Mouse (Mus musculus): ENCODE measurements around the gene Cfap97. TPM values are rescaled to one million over a fixed set of nuclear protein-coding genes. Genes with fewer than 3 reads are reported as not detected.
"Not testable (repeated sequence)": the region's sequence is repeated elsewhere in the genome, so short reads cannot be mapped to it uniquely, and the experiment has no call there.

Gene Cfap97
- total RNA-seq, 4 experiments from 2014 or later, result 13.5 to 17.4 (median 14.5) TPM

- DNase-seq (ENCODE audit: low spot score in 2 of 2), result peak; percentile 57 to 74
Measured at GRCm38 (mm10) chr8:46216838-46217237, 65.3 kb downstream of the Cfap97 start.

- DNase-seq (ENCODE audit: low spot score in 2 of 2), result peak; percentile 26 to 53
Measured at GRCm38 (mm10) chr8:46220566-46220965, 69.0 kb downstream of the Cfap97 start.

GRCm38 (mm10) chr8:46225501-46225900 is 73.9 kb downstream of the Cfap97 start:
- DNase-seq (ENCODE audit: low spot score in 2 of 2), result no peak

DNA sequence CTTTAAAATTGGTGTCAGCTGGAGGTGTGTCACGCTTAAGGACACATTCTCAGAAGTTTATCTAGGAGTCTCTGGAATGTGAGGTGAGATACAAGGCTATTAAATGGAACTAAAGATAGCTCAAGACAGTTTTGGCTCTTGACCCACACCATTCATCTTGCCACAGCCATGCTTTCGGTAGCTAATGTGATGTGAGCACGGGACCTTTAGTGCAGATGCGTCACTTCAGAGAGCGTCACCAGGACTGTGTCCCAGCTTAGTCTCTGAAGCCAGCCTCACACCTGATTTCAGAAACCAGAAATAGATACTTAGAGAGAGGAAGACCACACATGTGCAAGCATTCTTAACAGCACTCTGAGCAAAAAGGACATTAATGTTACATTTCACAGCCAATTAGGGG is 75.1 kb downstream of the Cfap97 start:
- DNase-seq (ENCODE audit: low spot score in 2 of 2), result no peak

DNA sequence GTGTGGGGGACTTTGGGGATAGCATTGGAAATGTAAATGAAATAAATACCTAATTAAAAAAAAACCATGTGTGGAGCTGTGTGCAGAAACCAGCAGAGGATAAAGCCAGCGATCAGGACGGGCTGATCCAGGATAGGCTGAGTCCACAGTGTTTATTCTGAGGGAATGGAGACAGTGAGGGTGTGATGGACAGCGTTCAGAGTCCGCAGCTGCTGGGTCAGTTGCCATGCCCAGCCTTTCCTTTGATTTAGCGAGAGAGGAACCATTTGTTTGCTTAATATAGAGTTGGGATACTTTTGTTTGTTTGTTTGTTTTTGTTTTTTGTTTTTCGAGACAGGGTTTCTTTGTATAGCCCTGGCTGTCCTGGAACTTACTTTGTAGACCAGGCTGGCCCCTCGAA is 80.4 kb downstream of the Cfap97 start:
- not testable (repeated sequence) for DNase-seq (ENCODE audit: low spot score in 2 of 2)

DNA sequence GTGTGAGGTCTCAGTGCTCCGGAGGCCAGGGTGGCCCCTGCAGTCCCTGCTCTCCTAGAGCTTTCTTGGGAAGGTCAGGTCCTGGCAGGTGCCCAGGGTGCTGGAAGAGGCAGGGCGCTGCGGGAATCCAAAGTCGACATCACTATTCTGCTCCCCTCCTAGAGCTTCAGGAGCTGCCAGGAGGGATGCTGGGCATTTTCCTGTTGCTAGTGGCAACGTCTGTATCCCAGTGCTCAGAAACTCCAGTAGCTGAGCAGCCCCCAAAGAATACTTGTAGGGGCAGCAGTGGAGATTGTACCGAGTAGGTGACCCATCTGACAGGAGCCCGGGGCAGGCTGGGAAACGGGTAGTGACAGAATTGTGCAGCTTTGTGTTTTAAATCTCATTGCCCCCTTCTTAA is 81.2 kb downstream of the Cfap97 start:
- no peak for DNase-seq (ENCODE audit: low spot score in 2 of 2)

GRCm38 (mm10) chr8:46234736-46235135 is 83.2 kb downstream of the Cfap97 start:
- no peak for DNase-seq (ENCODE audit: low spot score in 2 of 2)

DNA sequence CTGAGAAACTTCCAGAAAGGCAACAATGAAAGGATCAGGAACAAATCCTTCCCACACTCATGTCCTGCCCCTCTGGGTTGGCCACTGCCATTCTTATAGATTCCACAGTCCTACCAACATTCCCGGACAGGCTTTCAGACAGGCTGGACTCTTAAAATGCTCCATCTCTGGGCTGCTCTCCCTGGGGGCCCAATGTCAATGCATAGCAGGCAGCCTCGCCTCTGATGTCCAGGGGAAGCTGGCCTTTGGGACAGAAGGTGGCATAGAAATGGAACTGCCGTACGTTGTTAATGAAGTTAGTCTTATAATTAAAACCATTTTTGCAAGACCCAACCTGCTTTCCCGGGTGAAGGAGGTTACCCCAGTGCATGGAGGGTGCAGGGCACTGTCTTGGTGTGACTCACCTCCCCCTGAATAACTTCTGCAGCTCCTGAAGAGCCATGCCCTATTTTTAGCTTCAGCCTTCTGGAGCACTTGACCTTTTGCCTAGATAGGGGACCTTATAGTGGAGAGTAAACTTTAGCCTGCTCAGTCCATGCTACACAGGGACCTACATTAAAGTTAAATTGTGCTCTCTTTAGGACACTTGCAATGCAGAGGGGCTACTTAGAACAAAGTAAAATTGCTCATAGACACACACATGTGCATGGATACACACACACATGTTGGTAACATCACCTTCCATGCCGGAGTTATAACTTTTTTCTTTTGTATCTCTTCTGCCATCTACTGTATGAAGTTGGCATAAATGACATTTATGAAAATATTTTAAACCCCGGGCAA is 85.1 kb downstream of the Cfap97 start:
- peak; percentile 17 to 48 for DNase-seq (ENCODE audit: low spot score in 2 of 2)

DNA sequence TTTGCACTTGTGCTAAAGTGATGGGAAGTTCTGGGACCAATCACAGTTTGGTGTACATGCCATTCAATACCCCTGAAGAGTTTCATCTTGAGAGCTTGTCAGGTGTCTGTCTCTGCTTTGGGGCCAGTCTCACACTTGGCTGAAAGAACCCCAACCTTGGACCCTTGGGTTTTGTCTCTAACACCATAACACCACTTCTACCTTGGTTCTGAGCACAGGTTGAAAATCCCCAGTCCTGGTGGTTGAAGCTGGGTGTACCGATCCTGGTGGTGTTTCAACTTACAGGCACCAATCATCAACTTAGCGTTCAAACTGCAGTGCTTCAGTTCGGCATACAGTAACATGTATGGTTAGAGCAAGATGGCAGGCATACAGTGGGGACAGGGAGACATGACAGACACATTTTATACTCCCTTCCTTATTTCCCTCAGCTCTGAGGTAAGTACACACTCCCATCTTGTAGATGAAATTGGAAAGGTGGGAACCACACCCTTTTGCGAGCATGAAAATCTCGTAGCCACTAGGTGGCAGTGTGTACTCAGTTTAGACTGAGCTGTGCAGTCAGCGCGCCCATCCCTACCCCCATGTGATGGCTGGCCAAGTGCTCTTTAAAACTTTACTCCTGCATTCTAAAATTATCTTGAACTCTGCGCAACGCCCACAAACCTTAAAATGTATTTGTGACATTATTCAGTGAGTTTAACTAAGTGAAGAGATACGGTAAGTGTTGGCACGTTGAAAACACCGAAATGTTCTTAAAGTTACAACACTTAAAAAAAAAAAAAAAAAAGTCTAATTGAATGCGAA is 90.2 kb downstream of the Cfap97 start:
- DNase-seq (ENCODE audit: low spot score in 2 of 2), result peak; percentile 23 to 51

GRCm38 (mm10) chr8:46242946-46243345 is 91.4 kb downstream of the Cfap97 start:
- no peak for DNase-seq (ENCODE audit: low spot score in 2 of 2)

Small RNA genes lying within 50 kb of the gene (microRNA-seq; reads per million reads assigned to microRNA genes)
- not detected for gene Gm23812

Other genes with a start within 250 kb of the Cfap97 start
- not detected for gene Ccdc110, start 217.2 kb upstream of the Cfap97 start, total RNA-seq (2022)
- under 1 TPM; 0.27 to 0.62 (median 0.37) TPM for gene 1700029J07Rik, start 176.5 kb upstream of the Cfap97 start, total RNA-seq (2022)
- gene Ufsp2, start 176.2 kb upstream of the Cfap97 start, total RNA-seq (2022), result 10 to 100 TPM; 37.2 to 41.5 (median 39.0) TPM
- 1 to 10 TPM; 2.0 to 3.1 (median 2.7) TPM for gene Lrp2bp, start 152.5 kb upstream of the Cfap97 start, total RNA-seq (2022)
- 1 to 10 TPM; 2.2 to 3.5 (median 2.7) TPM for gene Ankrd37, start 146.1 kb upstream of the Cfap97 start, total RNA-seq (2022)
- 1 to 10 TPM; 5.1 to 7.0 (median 6.2) TPM for gene Snx25, start 388 bp downstream of the Cfap97 start, total RNA-seq (2022)
- 1,000 to 10,000 TPM; 2,862 to 3,030 (median 2,917) TPM for gene Slc25a4, start 59.5 kb downstream of the Cfap97 start, total RNA-seq (2022)
- 1 to 10 TPM in 2 of 4 experiments, under 1 TPM in 2; 0.75 to 1.7 (median 1.0) TPM for gene Helt, start 142.9 kb downstream of the Cfap97 start, total RNA-seq (2022)